Mouse (Mus musculus) central nervous system, embryonic 14 days (tissue): Measurements from ENCODE around the gene Nol3. TPM values are rescaled to one million over a fixed set of nuclear protein-coding genes. Genes with fewer than 3 reads are reported as not detected.

Experiments used
- polyA plus RNA-seq: library from polyadenylated mRNA; depleted of rRNA; stranded (reverse); fragments of >200 nt; gene quantifications from 2 replicates; pipeline ENCODE4 v1.2.3, GENCODE M21; 2012; rRNA removed

The Nol3 gene
- polyA plus RNA-seq: 1.5 and 2.1 TPM in 2 replicates

DNA sequence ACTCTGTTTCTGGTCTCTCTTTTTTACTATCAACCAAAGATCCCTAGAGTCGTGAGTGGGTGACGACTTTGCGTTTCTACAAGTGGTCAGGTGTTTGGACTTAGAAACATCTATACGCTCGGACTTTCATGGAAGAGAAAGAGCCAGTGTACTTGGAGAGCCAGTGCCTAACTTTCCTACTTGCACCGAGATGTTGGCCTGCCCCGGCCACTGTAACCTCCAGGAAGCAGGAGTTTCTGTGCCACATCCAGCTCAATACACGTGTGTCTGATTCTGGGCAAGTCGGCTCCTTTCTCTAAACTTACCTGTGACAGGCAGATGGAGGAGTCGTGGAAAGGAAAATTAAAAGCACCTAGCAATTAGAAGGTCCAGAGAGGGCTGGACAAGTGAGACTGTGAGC, at the start of gene Nol3:
Nol3 (plus strand) TSS at position 301 of the 400 bp plus-strand sequence.

DNA sequence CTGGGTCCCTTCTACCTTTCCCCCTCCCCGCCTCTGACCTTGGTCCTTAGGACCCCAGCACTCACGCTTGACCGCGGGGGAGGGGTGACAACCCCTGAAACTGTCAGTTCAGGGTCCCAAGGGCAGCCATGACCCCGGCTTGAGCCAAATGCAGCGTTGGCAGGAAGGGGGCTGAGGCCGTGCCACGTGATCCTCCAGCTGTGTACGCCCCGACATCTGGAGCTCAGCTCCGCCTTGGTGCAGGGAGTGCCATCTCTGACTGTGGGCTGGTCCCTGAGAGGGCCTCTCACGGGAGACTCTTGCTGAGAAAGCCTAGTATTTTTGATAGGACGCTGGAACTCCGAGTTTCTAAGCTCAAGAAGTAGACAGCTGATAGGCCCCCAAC, 21.0 kb upstream of the Nol3 start, which contains the start of gene B3gnt9:
B3gnt9 (minus strand) TSS at position 188 of the 385 bp plus-strand sequence.

DNA sequence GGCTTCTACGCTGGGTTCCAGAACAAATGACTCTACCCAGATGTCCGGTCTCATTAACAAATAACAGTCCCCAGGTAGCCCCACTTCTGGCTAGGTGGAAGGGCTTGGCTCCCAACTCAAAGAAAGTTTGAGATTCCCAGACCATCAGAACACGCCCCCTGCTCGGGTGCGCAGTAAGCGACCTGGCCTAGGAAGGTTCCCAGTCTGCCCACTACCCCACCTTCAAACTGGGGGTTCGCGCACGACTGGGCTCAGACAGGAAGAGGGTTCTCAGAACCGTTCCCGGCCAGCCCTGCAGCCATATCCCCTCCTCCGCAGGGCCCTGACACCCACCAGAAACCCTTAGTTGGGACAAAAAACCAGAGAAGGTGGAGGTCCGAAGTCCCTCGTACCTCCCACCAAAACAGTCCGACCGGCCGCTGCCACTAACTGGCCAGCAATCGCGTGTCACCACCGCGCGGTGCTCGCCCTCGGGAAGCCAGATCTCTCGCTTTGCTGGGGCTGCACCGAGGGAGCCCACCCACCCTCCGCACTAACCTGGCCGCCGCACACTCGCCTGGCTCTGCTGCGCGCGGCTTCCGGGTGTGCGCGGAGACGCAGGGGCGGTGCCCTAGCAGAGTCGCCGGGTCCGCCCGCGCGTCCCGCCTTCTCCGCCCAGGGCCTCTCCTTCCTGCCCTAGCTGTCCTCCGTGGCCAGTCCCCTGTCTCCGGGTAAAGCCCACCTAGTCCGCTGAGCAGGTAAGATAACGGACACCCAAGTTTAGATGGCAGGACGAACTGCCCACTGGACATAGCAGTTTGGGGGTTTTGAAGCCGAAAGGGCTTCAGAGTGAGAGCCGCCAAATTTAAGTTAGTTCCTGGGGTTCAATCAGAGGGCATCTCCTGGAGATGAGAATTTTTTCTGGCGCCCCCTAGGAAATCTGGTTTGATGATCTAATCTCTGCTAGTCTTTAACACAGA, 11.6 kb upstream of the Nol3 start, which contains the start of the genes Tradd and Fbxl8:
Tradd (minus strand) TSS at position 586 of the 959 bp plus-strand sequence.
Fbxl8 (plus strand) TSS at position 625 of the 959 bp plus-strand sequence.

DNA sequence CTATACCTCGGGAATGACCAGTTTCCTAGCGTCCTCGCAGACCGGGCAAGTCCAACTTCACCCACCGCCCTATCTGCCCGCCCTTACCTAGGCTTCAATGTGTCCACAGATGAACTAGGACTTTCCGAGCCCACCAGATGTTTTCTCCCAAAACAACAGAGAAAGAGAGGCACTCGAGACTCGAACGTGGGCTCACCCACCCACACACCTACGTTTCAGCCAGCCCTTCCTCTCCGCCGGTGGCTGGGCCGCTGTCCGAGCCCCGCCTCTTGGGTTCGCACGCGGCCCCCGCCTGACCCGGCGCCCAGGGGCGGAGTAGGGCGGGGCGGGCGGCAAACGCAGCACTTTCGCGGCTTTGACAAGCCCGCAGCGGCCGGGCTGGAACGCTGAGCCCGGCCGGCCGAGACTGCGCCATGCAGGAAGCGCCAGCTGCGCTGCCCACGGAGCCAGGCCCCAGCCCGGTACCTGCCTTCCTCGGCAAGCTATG, 6.4 kb upstream of the Nol3 start, which contains the start of gene Hsf4:
Hsf4 (plus strand) TSS at position 341 of the 487 bp plus-strand sequence.

DNA sequence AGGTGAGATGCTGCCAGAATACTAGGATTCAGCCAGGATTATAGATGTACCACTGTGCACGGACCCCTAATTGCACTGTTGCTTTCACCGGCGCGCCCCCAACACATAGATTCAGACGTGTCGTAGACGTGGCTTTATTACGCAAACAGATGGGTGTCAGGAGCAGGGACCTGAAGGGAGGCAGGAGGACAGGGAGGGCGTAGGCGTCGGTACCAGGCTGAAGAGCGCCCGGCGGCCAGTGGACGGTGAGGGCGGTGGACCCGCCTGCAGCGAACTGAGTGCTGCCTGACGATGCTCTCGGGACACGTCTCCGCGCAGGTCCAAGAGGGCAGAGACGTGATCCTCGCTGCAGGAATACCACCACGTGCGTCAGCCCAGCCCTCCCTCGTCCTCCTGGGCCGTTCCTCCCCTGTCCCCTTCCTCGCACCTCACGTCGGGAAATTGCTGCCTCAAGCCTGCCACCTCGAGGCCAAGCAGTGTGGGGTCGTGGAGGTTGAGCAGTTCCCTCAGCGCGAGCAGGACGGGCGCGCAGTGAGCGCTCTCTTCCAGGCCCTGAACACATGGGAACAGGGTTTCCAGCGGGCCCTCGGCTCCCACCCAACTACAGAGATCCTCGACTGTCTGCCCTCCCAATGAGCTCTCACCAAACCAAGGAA, 14.0 kb downstream of the Nol3 start, which contains the start of gene 4931428F04Rik:
4931428F04Rik (minus strand) TSS at position 60 of the 656 bp plus-strand sequence.

DNA sequence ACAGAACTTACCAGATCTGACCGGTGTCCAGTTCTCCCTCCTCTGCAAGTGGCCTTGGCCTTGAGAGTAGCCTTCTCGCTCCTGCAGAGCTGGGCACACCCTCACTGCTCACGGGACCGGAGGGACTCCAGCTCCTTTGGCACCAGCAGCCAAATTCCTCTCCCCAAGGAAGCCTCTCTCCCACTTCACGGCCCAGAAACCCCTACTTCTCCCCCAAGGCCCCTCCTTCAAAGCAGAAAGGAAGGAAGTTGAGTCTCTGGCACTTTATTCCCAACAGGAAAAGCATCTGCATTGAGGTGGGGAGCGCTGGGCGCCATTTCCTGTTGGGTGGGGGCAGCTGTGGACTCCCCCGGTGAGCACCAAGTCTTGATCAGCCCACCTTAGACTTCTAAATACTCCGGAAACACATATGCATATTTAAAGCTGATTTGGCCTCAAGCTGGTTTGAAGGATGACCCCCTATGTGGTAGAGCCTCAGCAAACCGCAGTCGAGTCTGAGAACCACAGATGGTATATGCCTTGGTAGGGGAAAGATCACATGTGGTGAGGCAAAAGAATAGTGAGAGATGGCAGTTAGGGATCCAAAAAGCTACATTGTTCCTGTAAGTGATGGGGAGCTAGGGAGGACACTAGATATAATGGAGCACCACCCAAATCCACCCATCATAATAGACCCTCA, 20.1 kb downstream of the Nol3 start, which contains the start of gene Exoc3l:
Exoc3l (minus strand) TSS at position 207 of the 679 bp plus-strand sequence.

DNA sequence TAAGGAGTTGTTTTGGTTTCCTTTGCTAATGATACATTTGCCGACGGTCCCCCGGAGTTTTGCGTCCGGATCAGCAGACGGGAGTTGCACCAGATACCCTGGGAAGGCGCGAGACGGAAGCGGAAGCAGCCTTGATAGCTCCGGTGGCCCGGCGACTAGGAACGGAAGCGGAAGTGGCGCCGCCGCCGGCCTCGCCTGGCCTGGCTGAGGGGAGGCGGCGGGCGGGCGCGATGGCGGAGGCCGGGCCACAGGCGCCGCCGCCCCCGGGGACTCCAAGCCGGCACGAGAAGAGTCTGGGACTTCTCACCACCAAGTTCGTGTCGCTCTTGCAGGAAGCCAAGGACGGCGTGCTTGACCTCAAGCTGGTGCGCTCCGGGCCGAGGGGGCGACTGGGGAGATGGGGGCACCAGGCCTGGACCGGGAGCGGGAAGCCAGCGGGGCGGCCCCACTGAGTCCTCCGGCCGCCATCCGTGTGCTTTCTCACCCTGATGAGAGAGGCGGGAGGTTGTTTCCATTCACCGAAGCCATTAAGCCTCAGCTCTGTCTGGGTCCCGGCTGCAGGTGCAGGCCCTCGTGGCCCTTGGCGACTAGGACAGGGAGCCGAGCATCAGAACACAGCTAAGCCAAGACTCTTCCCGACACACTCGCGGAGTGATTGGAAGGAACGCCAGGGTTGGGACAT, 21.7 kb downstream of the Nol3 start, which contains the start of gene E2f4:
E2f4 (plus strand) TSS at position 153 of the 682 bp plus-strand sequence.

DNA sequence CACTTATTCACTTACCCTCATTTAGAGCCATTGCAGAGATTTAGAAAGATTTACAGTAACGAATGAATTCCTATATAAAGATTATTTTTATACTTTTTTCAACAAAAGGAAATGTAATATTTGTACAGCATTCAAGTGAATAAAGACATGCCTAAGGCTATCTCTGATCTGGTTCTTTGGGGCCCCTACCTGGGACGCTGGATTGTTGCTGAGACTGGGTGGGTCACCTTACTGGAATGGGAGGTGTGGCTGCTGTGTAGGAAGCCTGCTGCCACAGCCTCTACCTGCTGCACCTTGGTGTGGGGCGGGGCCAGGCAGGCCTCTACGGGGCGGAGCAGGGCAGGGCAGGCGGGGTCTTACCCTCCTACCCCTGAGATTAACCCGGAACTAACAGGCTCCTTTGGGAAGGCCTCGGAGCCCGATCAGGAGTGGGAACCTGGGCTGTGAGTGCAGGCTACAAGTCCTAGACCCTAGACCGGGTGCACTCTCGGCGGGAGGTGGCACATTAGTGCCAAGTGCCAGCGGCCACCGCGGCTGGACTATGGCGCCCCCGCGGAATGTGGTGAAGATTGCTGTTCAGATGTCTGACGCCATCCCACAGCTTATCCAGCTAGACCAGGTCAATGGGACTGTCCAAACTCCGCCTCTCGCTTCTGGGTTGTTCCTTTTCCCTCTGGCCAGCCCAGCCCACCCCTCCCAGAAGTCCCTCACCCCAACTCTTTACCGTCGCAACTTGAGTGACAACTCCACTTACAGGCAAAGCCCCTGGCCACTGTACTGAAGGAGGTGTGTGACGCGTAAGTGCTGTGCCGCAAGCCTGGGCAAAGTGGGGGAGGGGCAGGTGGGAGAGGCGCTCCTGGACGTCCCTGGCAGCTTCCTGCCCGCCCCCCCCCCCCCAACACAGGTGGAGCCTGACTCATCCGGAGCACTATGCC, 29.5 kb downstream of the Nol3 start, which contains the start of gene Elmo3:
Elmo3 (plus strand) TSS at position 391 of the 935 bp plus-strand sequence.

DNA sequence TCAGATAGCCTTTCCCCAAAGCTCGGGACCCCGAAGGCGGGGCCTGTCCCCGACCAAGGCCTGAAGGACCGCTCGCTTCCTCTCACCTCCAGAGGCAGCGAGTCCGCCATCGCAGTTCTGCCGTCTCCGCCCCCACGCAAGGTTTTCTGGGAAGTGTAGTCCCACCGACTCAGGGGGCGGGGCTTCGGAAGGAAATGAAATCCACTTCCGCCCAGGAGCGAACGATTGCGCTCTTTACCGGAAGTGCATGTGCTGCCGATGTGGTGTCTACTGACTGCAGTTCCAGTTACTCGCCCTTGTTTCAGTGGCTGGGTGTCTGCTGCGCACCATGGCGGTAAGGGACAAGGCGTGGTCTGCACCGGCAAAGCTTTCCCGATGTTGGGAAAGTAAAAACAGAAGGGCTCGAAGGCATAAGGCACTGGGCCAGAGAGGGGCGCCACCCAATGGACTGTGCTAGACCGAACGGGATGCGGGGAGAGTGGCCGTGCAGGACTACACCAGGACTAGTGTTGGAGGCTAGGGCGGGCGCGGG, 50.3 kb downstream of the Nol3 start, which contains the start of the genes Lrrc29 and Tmem208:
Lrrc29 (minus strand) TSS at position 138 of the 532 bp plus-strand sequence.
Tmem208 (plus strand) TSS at position 214 of the 532 bp plus-strand sequence.

Other genes starting within 250 kb of the Nol3 start
- not detected in 2 replicates for gene Ces3a, start 227.5 kb upstream of the Nol3 start, polyA plus RNA-seq
- not detected in 2 replicates for gene Ces3b, start 192.4 kb upstream of the Nol3 start, polyA plus RNA-seq
- gene Ces4a, start 144.3 kb upstream of the Nol3 start, polyA plus RNA-seq: 0.05 TPM in 1 of 2 replicates, not detected in the other
- gene Cbfb, start 105.5 kb upstream of the Nol3 start, polyA plus RNA-seq: 25.0 and 35.6 TPM in 2 replicates
- 29.8 and 31.5 TPM in 2 replicates for gene D230025D16Rik, start 51.0 kb upstream of the Nol3 start, polyA plus RNA-seq
- gene B3gnt9, start 21.0 kb upstream of the Nol3 start, polyA plus RNA-seq: 6.7 and 13.8 TPM in 2 replicates
- gene Tradd, start 11.5 kb upstream of the Nol3 start, polyA plus RNA-seq: 8.9 and 10.0 TPM in 2 replicates
- 0.97 and 1.5 TPM in 2 replicates for gene Fbxl8, start 11.5 kb upstream of the Nol3 start, polyA plus RNA-seq
- gene Hsf4, start 6.3 kb upstream of the Nol3 start, polyA plus RNA-seq: 0.53 and 0.60 TPM in 2 replicates
- 154 and 165 TPM in 2 replicates for gene 4931428F04Rik, start 13.7 kb downstream of the Nol3 start, polyA plus RNA-seq
- 12.5 and 15.1 TPM in 2 replicates for gene Exoc3l, start 20.0 kb downstream of the Nol3 start, polyA plus RNA-seq
- 105 and 107 TPM in 2 replicates for gene E2f4, start 21.5 kb downstream of the Nol3 start, polyA plus RNA-seq
- gene Elmo3, start 29.5 kb downstream of the Nol3 start, polyA plus RNA-seq: 2.2 and 3.3 TPM in 2 replicates
- gene Lrrc29, start 50.1 kb downstream of the Nol3 start, polyA plus RNA-seq: 1.9 and 2.4 TPM in 2 replicates
- 123 and 125 TPM in 2 replicates for gene Tmem208, start 50.2 kb downstream of the Nol3 start, polyA plus RNA-seq
- gene Fhod1, start 71.8 kb downstream of the Nol3 start, polyA plus RNA-seq: 7.1 and 11.0 TPM in 2 replicates
- gene Slc9a5, start 72.7 kb downstream of the Nol3 start, polyA plus RNA-seq: 40.7 and 42.5 TPM in 2 replicates
- 9.4 and 10.1 TPM in 2 replicates for gene Plekhg4, start 97.1 kb downstream of the Nol3 start, polyA plus RNA-seq
- 0.04 and 0.05 TPM in 2 replicates for gene Kctd19, start 137.4 kb downstream of the Nol3 start, polyA plus RNA-seq
- 1.4 and 1.6 TPM in 2 replicates for gene Lrrc36, start 137.4 kb downstream of the Nol3 start, polyA plus RNA-seq
- 75.6 and 110 TPM in 2 replicates for gene Tppp3, start 195.4 kb downstream of the Nol3 start, polyA plus RNA-seq
- 40.0 and 48.8 TPM in 2 replicates for gene Zdhhc1, start 220.8 kb downstream of the Nol3 start, polyA plus RNA-seq
- 5.6 and 7.0 TPM in 2 replicates for gene Hsd11b2, start 242.6 kb downstream of the Nol3 start, polyA plus RNA-seq